Mouse (Mus musculus) lung, postnatal 10 days (tissue): ENCODE data around the gene Aph1c.
"Not testable (repeated sequence)": the region's sequence is repeated elsewhere in the genome, so short reads cannot be mapped to it uniquely, and the experiment has no call there.

ENCODE experiments used
- DNase-seq: peaks from one replicate; pipeline ENCODE4 v3.0.0; 2021

Aph1c gene

GRCm38 (mm10) chr9:66834318-66835096, at the start of gene Aph1c:
Aph1c (minus strand) TSS chr9:66834726.
- DNase-seq: peak; percentile 100

- no peak for DNase-seq
These were observed 49.0 kb upstream of the Aph1c start for GRCm38 (mm10) chr9:66883500-66883899.

DNA sequence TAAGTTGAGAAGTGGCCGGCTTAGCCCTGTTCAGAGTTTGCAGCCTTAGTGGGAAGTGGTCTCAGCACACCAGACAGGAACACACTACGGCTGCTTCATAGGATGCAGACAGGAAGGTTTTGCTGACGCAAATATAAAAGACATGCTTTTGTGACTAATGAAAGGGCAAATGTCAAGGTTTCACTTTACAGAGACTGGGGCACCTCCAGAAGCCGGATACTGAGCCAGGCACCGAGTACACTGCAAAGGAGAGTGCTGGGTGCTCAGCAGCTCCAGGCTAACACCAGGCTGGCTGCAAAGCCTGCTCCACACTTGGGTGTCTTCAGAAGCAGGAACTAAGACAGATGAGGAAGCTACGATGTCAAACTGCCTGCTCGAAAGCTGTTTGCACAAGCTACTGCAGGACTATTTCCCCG, 47.9 kb upstream of the Aph1c start:
- no peak for DNase-seq

DNA sequence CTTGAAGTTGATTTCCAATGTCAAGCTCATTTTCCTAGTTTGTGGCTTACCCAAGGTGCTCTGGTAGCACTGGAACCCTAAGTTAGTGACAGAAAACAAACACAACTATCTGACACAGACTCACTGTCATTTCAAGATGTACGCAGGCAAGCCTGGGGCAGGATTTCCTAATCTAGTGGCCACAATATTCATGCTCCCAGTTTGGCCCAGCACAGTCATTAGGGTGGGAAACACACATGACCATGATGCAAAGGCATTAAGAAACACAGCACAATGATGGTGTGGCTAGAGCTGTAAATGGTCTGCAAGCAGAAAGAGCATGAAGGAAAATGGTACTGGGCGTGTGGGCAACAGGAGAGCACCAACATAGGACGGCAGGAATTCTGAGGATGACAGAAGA, 47.3 kb upstream of the Aph1c start:
- no peak for DNase-seq

DNA sequence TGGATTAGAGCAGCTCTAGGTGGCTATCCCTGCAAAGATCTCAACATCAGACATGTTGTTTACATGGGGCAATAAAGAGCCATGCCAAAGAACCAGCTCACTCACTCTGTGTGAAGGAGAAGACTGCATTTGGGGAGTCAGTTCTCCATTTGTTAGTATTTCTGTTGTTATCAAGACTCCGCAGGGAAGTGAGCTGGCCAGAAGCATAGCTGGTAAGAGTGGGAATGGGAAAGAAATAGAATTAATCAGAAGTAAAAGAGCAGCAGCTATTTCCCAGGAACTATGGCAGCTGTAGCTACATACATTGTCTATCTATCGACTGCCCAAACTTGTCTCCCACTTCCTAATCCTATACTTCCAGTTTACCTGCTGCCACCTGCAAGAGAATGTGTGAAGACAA, 46.2 kb upstream of the Aph1c start:
- DNase-seq: no peak

GRCm38 (mm10) chr9:66879486-66879885, 45.0 kb upstream of the Aph1c start:
- DNase-seq: no peak

DNA sequence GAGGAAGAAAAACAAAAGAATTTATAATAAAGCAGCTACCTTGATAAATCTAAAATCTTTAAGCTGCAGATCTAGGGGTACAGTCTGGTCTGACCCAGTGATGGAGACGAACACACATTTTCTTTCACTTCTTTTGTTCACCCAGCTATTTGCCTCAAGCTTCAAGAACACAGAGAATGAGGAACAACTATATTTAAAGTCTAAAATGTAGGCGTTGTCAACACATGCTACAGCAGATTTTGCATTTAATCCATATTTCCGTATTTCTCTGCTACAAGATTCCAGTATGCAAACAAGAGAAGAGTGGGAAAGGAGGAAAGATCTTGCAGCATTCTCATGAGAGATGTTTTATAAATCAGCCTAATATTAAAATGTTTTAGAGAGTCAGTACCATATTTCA, 44.4 kb upstream of the Aph1c start:
- DNase-seq: no peak

GRCm38 (mm10) chr9:66876577-66876976, 42.1 kb upstream of the Aph1c start:
- peak; percentile 79 for DNase-seq

DNA sequence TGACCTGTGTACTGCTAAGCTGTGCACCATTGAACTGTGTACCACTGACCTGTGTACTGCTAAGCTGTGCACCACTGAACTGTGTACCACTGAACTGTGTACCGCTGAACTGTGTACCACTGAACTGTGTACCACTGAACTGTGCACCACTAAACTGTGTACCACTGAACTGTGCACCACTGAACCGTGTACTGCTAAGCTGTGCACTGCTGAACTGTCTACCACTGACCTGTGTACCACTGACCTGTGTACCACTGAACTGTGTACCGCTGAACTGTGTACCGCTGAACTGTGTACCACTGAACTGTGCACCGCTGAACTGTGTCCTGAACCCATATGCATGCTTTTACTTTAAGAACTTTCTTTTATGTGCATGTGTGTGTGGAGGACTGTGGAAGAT, 39.8 kb upstream of the Aph1c start:
- DNase-seq: no peak

DNA sequence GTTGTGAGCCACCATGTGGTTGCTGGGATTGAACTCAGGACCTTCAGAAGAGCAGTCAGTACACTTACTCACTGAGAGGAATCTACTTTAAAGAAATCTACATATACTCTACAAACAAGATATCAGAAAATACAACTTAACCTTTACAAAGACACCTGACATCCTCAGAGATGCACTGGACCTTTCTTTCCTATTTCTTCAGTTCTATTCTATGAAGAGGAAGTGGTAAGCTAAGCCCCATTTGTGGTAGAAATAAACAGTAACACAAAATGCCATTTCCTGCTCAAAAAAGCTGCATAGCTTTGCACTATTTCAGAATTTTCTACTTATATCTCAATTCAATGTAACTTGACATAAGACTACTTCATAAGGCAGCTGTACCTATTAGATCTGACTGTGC, 39.0 kb upstream of the Aph1c start:
- no peak for DNase-seq

DNA sequence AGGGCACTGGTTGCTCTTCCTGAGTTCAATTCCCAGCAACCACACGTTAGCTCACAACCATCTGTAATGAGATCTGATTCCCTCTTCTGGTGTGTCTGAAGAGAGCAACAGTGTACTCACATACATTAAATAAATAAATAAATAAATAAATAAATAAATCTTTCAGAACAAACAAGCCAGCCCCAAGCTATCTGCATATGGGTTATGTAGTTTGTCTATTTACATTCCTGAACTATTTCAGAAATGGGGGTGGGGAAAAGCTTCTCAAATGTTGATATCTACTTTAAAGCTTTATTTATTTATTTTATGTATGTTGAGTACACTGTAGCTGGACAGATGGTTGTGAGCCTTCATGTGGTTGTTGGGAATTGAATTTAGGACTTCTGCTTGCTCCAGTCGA, 38.5 kb upstream of the Aph1c start:
- DNase-seq: not testable (repeated sequence)

- peak; percentile 87 for DNase-seq
These were observed 37.6 kb upstream of the Aph1c start for GRCm38 (mm10) chr9:66872015-66872727.

DNA sequence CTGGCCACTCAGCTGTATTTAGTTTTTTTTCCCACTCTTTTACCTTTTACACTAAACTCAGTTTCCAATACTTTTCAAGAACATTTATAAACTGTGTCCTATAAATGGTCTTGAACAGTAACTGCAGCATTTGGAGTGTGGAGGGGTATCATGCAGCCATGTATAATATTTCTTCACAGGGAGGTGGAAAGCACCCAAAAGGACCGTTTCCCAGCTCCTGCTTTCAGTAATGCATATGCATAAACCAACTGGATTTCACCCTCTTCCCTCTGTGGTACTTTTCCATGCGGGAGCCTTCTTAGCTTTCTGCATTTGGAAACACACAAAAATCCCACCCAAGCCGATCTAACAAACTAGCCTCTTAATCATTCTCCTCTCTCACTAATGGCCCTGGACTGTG, 30.2 kb upstream of the Aph1c start:
- DNase-seq: no peak

DNA sequence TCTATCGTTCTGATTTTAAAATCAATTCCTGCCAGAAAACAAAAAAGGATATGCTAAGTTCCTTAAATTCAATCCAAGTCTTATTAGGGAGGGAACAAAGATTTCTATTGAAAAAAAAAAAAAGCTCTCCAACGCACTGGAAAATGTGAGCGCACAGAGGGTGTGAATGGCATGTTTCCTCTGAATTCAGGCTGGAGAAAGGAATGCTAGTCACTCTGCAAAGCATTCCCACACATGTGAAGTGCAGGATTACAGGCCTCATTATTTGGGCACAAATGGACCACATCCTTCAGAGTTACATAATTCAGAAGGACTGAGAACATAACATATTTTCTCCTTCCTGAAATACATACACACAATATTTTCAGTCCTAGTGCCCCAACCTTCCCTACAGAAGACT, 28.9 kb upstream of the Aph1c start:
- peak; percentile 32 for DNase-seq

DNA sequence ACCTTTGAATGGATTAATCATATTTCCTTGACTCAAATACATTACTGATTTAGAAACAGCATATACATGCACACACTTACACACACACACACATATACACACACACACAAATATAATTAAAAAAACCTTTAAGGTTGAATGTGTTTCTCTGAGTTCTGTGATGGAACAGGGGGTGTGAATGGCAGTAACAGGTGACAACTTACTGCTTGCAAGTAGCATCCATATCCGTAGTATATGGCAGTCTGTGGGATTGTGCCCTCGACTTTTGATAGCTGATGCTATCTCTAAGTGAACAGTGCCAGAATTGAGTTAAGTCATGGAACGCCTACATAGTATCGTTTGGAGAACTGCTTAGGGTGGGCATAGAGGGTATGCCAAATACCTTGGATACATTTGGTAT, 27.7 kb upstream of the Aph1c start:
- DNase-seq: no peak

DNA sequence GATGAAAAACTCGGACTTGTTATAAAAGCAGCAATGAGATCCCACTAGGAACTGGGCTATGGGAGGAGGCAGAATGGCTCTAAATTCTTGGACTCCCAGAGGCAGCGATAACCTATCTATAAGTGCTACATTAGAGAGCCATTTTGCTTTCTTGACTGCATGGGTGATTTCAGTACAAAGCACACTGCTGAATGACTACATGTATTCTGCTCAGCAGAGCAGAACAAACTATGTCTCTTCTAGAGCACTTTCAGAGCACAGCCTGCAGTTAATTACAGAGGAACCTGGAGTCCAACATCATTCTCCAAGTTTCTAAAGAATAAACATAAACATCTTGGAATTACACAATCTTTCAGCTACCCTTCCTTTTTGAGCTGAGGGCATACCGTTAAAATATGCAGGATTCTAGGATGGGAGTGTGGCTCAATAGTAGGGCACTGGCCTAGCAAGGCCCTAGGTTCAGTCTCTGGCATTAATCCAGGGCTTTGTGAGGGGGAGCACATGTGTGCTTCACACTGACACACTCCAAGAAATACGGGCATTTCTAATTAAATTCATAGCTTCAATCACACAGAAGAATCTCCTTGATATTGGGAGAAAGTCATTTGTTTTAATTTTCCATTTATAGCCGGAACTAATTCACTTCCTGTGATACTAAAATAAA, 26.7 kb upstream of the Aph1c start:
- DNase-seq: no peak

- DNase-seq: no peak
These were observed 25.0 kb upstream of the Aph1c start for GRCm38 (mm10) chr9:66859523-66859922.

GRCm38 (mm10) chr9:66855865-66856264, 21.3 kb upstream of the Aph1c start:
- DNase-seq: no peak

DNA sequence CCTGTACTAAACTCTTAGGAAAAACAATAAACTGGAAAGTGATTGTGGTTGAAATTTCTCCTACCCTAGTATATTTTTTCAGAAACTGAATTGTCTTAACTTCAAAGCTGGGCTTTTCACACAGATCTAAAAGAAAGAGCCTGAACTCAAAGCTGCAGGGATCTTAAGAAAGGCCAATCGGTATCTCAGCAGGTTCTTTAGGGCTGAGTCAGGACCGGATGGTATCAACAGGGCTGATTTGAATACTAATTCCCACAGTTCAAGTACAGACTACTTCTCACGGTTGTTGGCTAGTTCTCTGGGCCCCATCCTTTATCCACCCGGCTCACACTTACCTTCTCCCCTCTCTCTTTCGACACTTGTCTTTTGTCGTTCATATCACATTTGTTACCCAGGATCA, 18.1 kb upstream of the Aph1c start:
- no peak for DNase-seq

- peak; percentile 27 for DNase-seq
These were observed 16.4 kb upstream of the Aph1c start for GRCm38 (mm10) chr9:66850966-66851365.

DNA sequence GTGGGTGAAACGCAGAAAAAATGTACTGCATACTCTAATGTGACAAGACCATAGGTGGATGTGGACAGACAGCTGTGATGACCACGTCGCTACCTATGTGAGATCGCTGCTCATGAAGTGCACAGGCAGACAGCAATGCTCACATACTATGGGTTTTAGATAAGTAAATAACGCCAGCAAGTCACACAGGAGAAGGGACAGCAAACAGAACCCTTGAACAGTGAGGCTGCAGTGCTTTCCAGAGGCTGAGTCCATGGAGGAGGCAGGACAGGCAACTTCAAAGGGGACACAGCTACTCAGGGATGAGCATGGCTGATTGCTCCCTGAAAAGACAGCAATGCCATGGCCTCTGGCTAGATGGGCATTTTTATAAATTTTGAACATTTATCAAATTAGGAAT, 12.3 kb upstream of the Aph1c start:
- no peak for DNase-seq

GRCm38 (mm10) chr9:66835097-66835480, 563 bp upstream of the Aph1c start:
- peak; percentile 64 for DNase-seq

- DNase-seq: peak; percentile 15
These were observed 675 bp downstream of the Aph1c start for GRCm38 (mm10) chr9:66833851-66834250.

- no peak for DNase-seq
These were observed 2.1 kb downstream of the Aph1c start for GRCm38 (mm10) chr9:66832366-66832908.
